Mouse (Mus musculus) myocyte (in vitro differentiated cells): ENCODE results near the gene Trmt2a. TPM values are rescaled to one million over a fixed set of nuclear protein-coding genes. Genes with fewer than 3 reads are reported as not detected.

Source experiments
- H3K27me3 ChIP-seq: one replicate; pipeline ENCODE4 v1.6.1; 2011; ENCODE audit not compliant: control insufficient read depth, insufficient read depth, insufficient read length
- H3K36me3 ChIP-seq: one replicate; pipeline ENCODE4 v1.6.1; 2011; ENCODE audit not compliant: control insufficient read depth, insufficient read depth
- H3K4me2 ChIP-seq: one replicate; pipeline ENCODE4 v1.6.1; 2011; ENCODE audit warnings: low read depth, control low read depth
- H3K4me3 ChIP-seq: one replicate; pipeline ENCODE4 v1.5.1; 2011; ENCODE audit warnings: mild to moderate bottlenecking, control low read depth, moderate library complexity
- H3K79me2 ChIP-seq: one replicate; pipeline ENCODE4 v1.6.1; 2011; ENCODE audit not compliant: control insufficient read depth, insufficient read depth
- H3ac ChIP-seq: one replicate; pipeline ENCODE4 v1.6.1; 2011; ENCODE audit not compliant: control insufficient read depth, insufficient read length
- CEBPB ChIP-seq: IDR thresholded peaks from 2 replicates; pipeline ENCODE4 v1.6.1; 2011; ENCODE audit warnings: mild to moderate bottlenecking, moderate library complexity; ENCODE audit not compliant: poor library complexity, insufficient read depth, severe bottlenecking
- E2F4 ChIP-seq: IDR thresholded peaks from one replicate; pipeline ENCODE4 v1.6.1; 2011; ENCODE audit warnings: mild to moderate bottlenecking, control low read depth, moderate library complexity; ENCODE audit not compliant: insufficient read depth
- MAX ChIP-seq: IDR thresholded peaks from one replicate; pipeline ENCODE4 v1.6.1; 2011; ENCODE audit warnings: low read depth, mild to moderate bottlenecking, control low read depth
- MYOD1 ChIP-seq, 3 experiments: IDR thresholded peaks; one replicate each; pipeline ENCODE4 v1.6.1; 2011; ENCODE audit warnings: control low read depth in 2 of 3, low read depth in 2 of 3, mild to moderate bottlenecking in 2 of 3, moderate library complexity in 1 of 3; ENCODE audit not compliant: insufficient read length in 2 of 3, control insufficient read depth in 1 of 3
- MYOG ChIP-seq, 3 experiments: IDR thresholded peaks; one replicate each; pipeline ENCODE4 v1.6.1; 2011; ENCODE audit warnings: control low read depth in 2 of 3, low read depth in 2 of 3, mild to moderate bottlenecking in 2 of 3; ENCODE audit not compliant: insufficient read length in 2 of 3, control insufficient read depth in 1 of 3, insufficient read depth in 1 of 3
- POLR2A ChIP-seq: IDR thresholded peaks from one replicate; pipeline ENCODE4 v1.6.1; 2011; ENCODE audit warnings: low read depth, mild to moderate bottlenecking, control low read depth, moderate library complexity; ENCODE audit not compliant: insufficient read length
- POLR2AphosphoS2 ChIP-seq: IDR thresholded peaks from one replicate; pipeline ENCODE4 v1.6.1; 2011; ENCODE audit warnings: low read depth, control low read depth; ENCODE audit not compliant: insufficient read length
- REST ChIP-seq: IDR thresholded peaks from one replicate; pipeline ENCODE4 v1.6.1; 2011; ENCODE audit warnings: mild to moderate bottlenecking, control low read depth, moderate library complexity; ENCODE audit not compliant: insufficient read depth, insufficient read length
- SRF ChIP-seq: IDR thresholded peaks from one replicate; pipeline ENCODE4 v1.6.1; 2011; ENCODE audit warnings: low read depth; ENCODE audit not compliant: control insufficient read depth, insufficient read length
- TCF12 ChIP-seq: IDR thresholded peaks from one replicate; pipeline ENCODE4 v1.6.1; 2011; ENCODE audit warnings: mild to moderate bottlenecking, control low read depth; ENCODE audit not compliant: poor library complexity, insufficient read depth, severe bottlenecking
- TCF3 ChIP-seq: IDR thresholded peaks from one replicate; pipeline ENCODE4 v1.6.1; 2011; ENCODE audit warnings: low read depth, control low read depth; ENCODE audit not compliant: insufficient read length
- USF1 ChIP-seq: IDR thresholded peaks from one replicate; pipeline ENCODE4 v1.6.1; 2011; ENCODE audit warnings: low read depth, mild to moderate bottlenecking, control low read depth, moderate library complexity
- polyA plus RNA-seq: library from polyadenylated mRNA; unstranded; fragments of >200 nt; fragmentation: generic; extraction: Trizol; gene quantifications from one replicate; pipeline ENCODE4 v1.2.1, GENCODE M21; 2012; ENCODE audit warnings: missing spikeins

Trmt2a gene
- polyA plus RNA-seq, 1 experiment: 47.8 TPM

DNA sequence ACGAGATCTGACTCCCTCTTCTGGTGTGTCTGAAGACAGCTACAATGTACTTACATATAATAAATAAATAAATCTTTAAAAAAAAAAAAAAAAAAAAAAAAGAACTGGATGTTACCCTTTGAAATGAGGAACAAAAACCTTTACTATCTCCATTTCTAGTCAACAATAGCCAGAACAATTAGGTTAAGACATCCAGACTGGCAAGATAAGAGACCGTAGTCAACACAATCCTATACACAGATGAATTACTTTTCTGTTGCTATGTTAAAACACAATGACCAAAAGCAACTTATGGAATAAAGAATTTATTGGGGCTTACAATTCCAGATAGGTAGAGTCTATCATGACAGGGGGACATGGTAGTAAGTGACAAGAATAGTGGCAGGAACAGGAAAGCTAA is 16.5 kb downstream of the Trmt2a start:
- Histone ChIP-seq H3K4me2 (no peak overlapping the region), H3ac (no peak overlapping the region), H3K36me3 (peaks cover 49% of the 10 kb centered on the region), H3K27me3 (no peaks in the 10 kb centered on the region), H3K79me2 (peaks cover 3% of the 10 kb centered on the region), H3K4me3 (no peak overlapping the region)
- no peak for TF ChIP-seq USF1
- no peak for TF ChIP-seq POLR2AphosphoS2
- no peak for TF ChIP-seq TCF12
- no peak for TF ChIP-seq REST
- no peak for TF ChIP-seq MYOG (IDR thresholded peaks at IDR 0.05; ENCODE audit: control insufficient read depth in 1 of 3, insufficient read depth in 1 of 3, insufficient read length in 2 of 3, low read depth in 2 of 3)
- no peak for TF ChIP-seq TCF3
- no peak for TF ChIP-seq POLR2A
- TF ChIP-seq SRF: no peak
- no peak for TF ChIP-seq CEBPB
- no peak for TF ChIP-seq MAX
- no peak for TF ChIP-seq MYOD1 (IDR thresholded peaks at IDR 0.05; ENCODE audit: control insufficient read depth in 1 of 3, insufficient read length in 2 of 3, low read depth in 2 of 3)
- TF ChIP-seq E2F4: no peak

DNA sequence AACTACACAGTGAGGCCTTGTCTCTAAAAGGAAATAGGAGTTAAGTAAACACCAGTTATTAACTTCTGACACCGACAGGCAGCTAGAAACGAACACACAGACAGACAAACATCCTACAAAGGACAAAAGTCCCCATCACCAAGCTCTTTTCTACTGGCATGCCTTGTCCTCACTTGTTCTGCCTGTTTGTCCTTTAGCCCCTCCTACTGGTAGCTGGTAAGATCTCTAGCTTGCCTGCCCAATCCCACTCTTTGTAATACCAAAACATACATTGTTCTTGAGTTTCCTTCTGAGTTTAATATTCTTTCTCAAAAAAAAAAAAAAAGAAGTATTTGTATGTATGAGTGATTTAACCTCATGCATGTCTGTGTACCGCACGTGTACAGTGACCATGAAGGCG is 19.7 kb downstream of the Trmt2a start:
- H3K4me3 ChIP-seq: no peak overlapping the region

DNA sequence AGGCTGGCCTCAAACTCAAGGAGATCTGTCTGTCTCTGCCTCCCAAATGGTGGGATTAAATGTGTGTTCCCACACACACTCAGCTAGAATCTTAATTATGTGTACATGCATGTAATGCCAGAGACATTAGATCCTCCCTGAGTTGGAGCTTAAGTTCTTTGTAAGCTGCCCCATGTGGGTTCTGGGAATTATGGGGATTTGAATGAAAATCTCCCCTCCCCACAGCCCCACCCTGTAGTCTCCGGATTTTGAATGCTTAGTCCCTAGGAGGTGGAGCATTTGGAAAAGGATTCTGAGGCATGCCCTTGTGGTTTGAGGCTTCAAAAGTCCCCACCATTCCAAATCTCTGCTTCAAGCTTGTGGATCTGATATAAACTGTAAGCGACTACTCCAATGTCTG is 26.7 kb downstream of the Trmt2a start:
- H3K36me3 ChIP-seq: peaks cover 71% of the 10 kb centered on the region
- H3K4me2 ChIP-seq: no peak overlapping the region
- TF ChIP-seq MAX: no peak
- no peak for TF ChIP-seq MYOG (IDR thresholded peaks at IDR 0.05; ENCODE audit: control insufficient read depth in 1 of 3, insufficient read depth in 1 of 3, insufficient read length in 2 of 3, low read depth in 2 of 3)
- no peak for TF ChIP-seq TCF12
- no peak for TF ChIP-seq MYOD1 (IDR thresholded peaks at IDR 0.05; ENCODE audit: control insufficient read depth in 1 of 3, insufficient read length in 2 of 3, low read depth in 2 of 3)
- TF ChIP-seq CEBPB: no peak
- no peak for TF ChIP-seq USF1
- no peak for TF ChIP-seq E2F4
- no peak for TF ChIP-seq POLR2AphosphoS2
- no peak for TF ChIP-seq TCF3
- no peak for TF ChIP-seq REST
- no peak for TF ChIP-seq SRF
- no peak for TF ChIP-seq POLR2A
- H3ac ChIP-seq: no peak overlapping the region
- no peak overlapping the region for H3K4me3 ChIP-seq
- H3K79me2 ChIP-seq: peaks cover 22% of the 10 kb centered on the region
- no peaks in the 10 kb centered on the region for H3K27me3 ChIP-seq

More for the DNA sequence above, 19.7 kb downstream of the Trmt2a start:
- H3K36me3 ChIP-seq: peaks cover 54% of the 10 kb centered on the region
- H3K27me3 ChIP-seq: no peaks in the 10 kb centered on the region
- no peak overlapping the region for H3ac ChIP-seq
- TF ChIP-seq TCF3: no peak
- TF ChIP-seq POLR2A: no peak
- no peak for TF ChIP-seq E2F4
- no peak for TF ChIP-seq CEBPB
- TF ChIP-seq USF1: no peak
- TF ChIP-seq SRF: no peak
- TF ChIP-seq MYOG (IDR thresholded peaks at IDR 0.05; ENCODE audit: control insufficient read depth in 1 of 3, insufficient read depth in 1 of 3, insufficient read length in 2 of 3, low read depth in 2 of 3): no peak
- no peak for TF ChIP-seq TCF12
- no peak for TF ChIP-seq POLR2AphosphoS2
- no peak for TF ChIP-seq MYOD1 (IDR thresholded peaks at IDR 0.05; ENCODE audit: control insufficient read depth in 1 of 3, insufficient read length in 2 of 3, low read depth in 2 of 3)
- TF ChIP-seq MAX: no peak
- TF ChIP-seq REST: no peak
- no peak overlapping the region for H3K4me2 ChIP-seq
- peaks cover 10% of the 10 kb centered on the region for H3K79me2 ChIP-seq

DNA sequence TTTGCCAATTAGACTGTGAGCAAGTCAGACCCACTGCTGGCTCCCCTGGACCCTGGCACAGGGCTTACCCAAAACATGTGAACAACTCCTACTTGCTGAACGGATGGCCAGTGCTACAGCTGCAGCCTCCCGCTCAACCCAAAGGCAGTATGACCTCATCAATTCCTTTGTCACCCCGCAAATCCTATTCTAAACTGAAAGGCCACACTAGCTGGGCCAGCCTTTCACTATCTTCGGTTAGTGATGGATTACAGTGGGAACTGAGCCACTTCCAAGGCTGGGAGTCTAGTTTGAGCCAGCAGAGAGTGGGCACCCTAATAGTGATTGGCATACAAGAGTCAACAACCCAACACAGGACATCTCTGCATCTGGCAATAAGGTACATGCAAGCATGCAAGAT is 39.7 kb downstream of the Trmt2a start:
- Histone ChIP-seq H3K4me3 (peak overlapping the region; percentile 53), H3K36me3 (peaks cover 23% of the 10 kb centered on the region), H3K4me2 (peak overlapping the region; percentile 90), H3K79me2 (peaks cover 44% of the 10 kb centered on the region), H3ac (peak overlapping the region; percentile 59), H3K27me3 (no peaks in the 10 kb centered on the region)
- TF ChIP-seq MAX: no peak
- TF ChIP-seq TCF12: no peak
- TF ChIP-seq POLR2AphosphoS2: no peak
- no peak for TF ChIP-seq SRF
- no peak for TF ChIP-seq REST
- no peak for TF ChIP-seq TCF3
- TF ChIP-seq CEBPB: no peak
- no peak for TF ChIP-seq MYOD1 (IDR thresholded peaks at IDR 0.05; ENCODE audit: control insufficient read depth in 1 of 3, insufficient read length in 2 of 3, low read depth in 2 of 3)
- TF ChIP-seq POLR2A: no peak
- no peak for TF ChIP-seq MYOG (IDR thresholded peaks at IDR 0.05; ENCODE audit: control insufficient read depth in 1 of 3, insufficient read depth in 1 of 3, insufficient read length in 2 of 3, low read depth in 2 of 3)
